Comparison of ENCODE assay signal across 26 mouse cellular contexts in genomic region chr11:78421201-78422009, GRCm38 (mm10). TPM values are rescaled to one million over a fixed set of nuclear protein-coding genes. Genes with fewer than 3 reads are reported as not detected.
DNase-seq lines count a peak whose midpoint lies in the region; ATAC-seq and TF ChIP-seq lines count a peak whose summit lies in the region.
"Had no signal": no experiment of that assay in that cellular context is flagged by ENCODE, and none has a peak within 500 bp of the region (broad histone marks: within the 10 kb centered on the region; RNA-seq: fewer than 3 reads in every experiment).

No protein-coding gene starts in this region.

- H3K4me3 ChIP-seq in kidney, embryonic 16.5 days (ENCODE audit: low read length): no peak overlapping the region
- H3K4me3 ChIP-seq in kidney, embryonic 14.5 days (ENCODE audit: low read length): no peak overlapping the region
- H3K4me3 ChIP-seq in megakaryocyte, embryonic 14.5 days (replicated peaks): peak overlapping the region; percentile 80
- H3K4me3 ChIP-seq in left cerebral cortex, adult 2 months: no peak overlapping the region
- no peak overlapping the region for H3K4me3 ChIP-seq in layer of hippocampus, adult 2 months
- H3K4me3 ChIP-seq: heart, embryonic 13.5 days; limb, embryonic 13.5 days; liver, embryonic 15.5 days; stomach, embryonic 15.5 days had no signal

- intact Hi-C loops in left cerebral cortex, adult 2 months (cut with DNase I): no loop called here

- 64% methylated on average over 13 of the region's 13 CpGs for WGBS in kidney, embryonic 16.5 days
- WGBS in kidney, embryonic 14.5 days: 65% methylated on average over 13 of the region's 13 CpGs

- no peaks in the 10 kb centered on the region for H3K36me3 ChIP-seq in kidney, embryonic 16.5 days (ENCODE audit: insufficient read depth, low read length)
- H3K36me3 ChIP-seq in kidney, embryonic 14.5 days (ENCODE audit: control insufficient read depth, insufficient read depth, low read length): no peaks in the 10 kb centered on the region
- H3K36me3 ChIP-seq in megakaryocyte, embryonic 14.5 days (replicated peaks; ENCODE audit: low read length): no peaks in the 10 kb centered on the region
- H3K36me3 ChIP-seq: heart, embryonic 13.5 days; limb, embryonic 13.5 days; liver, embryonic 15.5 days; stomach, embryonic 15.5 days had no signal

- no peak for TF ChIP-seq CTCF in left cerebral cortex, adult 2 months (IDR thresholded peaks at IDR 0.05)
- no peak for TF ChIP-seq CTCF in layer of hippocampus, adult 2 months (conservative IDR thresholded peaks at IDR 0.05)

- 0 out of 2 replicates have a peak, but pooled peaks cover 6% of the 10 kb centered on the region for H3K27me3 ChIP-seq in kidney, embryonic 16.5 days (ENCODE audit: insufficient read depth, low read length)
- H3K27me3 ChIP-seq in kidney, embryonic 14.5 days (ENCODE audit: control insufficient read depth, insufficient read depth, low read length): peaks cover 2% of the 10 kb centered on the region; the same call in 1 of the 2 replicates
- H3K27me3 ChIP-seq in megakaryocyte, embryonic 14.5 days (replicated peaks): peaks cover 80% of the 10 kb centered on the region
- H3K27me3 ChIP-seq: Patski; stomach, embryonic 15.5 days had no signal

- peak overlapping the region; percentile 5; the same call in 1 of the 2 replicates for H3K9ac ChIP-seq in kidney, embryonic 16.5 days (replicated peaks; ENCODE audit: low read length)
- no peak overlapping the region for H3K9ac ChIP-seq in kidney, embryonic 14.5 days (ENCODE audit: low read depth, low read length)
- H3K9ac ChIP-seq: heart, embryonic 13.5 days; limb, embryonic 13.5 days; liver, embryonic 15.5 days; stomach, embryonic 15.5 days had no signal

- H3K4me1 ChIP-seq in kidney, embryonic 16.5 days (ENCODE audit: insufficient read depth, low read length): peaks cover 12% of the 10 kb centered on the region
- peaks cover 10% of the 10 kb centered on the region for H3K4me1 ChIP-seq in kidney, embryonic 14.5 days (ENCODE audit: control insufficient read depth, insufficient read depth, low read length)
- peaks cover 46% of the 10 kb centered on the region for H3K4me1 ChIP-seq in megakaryocyte, embryonic 14.5 days
- H3K4me1 ChIP-seq: heart, embryonic 13.5 days; limb, embryonic 13.5 days; stomach, embryonic 15.5 days had no signal

- peak overlapping the region; percentile 36; the same call in 1 of the 2 replicates for H3K4me2 ChIP-seq in kidney, embryonic 16.5 days (replicated peaks; ENCODE audit: low read depth, low read length)
- H3K4me2 ChIP-seq in kidney, embryonic 14.5 days (replicated peaks; ENCODE audit: low read depth, low read length): no peak overlapping the region
- H3K4me2 ChIP-seq: heart, embryonic 13.5 days; limb, embryonic 13.5 days; liver, embryonic 15.5 days; stomach, embryonic 15.5 days had no signal

- H3K9me3 ChIP-seq in kidney, embryonic 16.5 days (ENCODE audit: low read length): no peaks in the 10 kb centered on the region
- no peaks in the 10 kb centered on the region for H3K9me3 ChIP-seq in kidney, embryonic 14.5 days (ENCODE audit: control insufficient read depth, low read length)
- no peaks in the 10 kb centered on the region for H3K9me3 ChIP-seq in megakaryocyte, embryonic 14.5 days
- H3K9me3 ChIP-seq: heart, embryonic 13.5 days; limb, embryonic 13.5 days; liver, embryonic 15.5 days; stomach, embryonic 15.5 days had no signal

- DNase-seq in R1 (ENCODE audit: low read depth, low spot score): peak; percentile 89
- DNase-seq in left cerebral cortex, adult 2 months (ENCODE audit: extremely low spot score in 1 of 2, low spot score in 2 of 2): no peak
- no peak for DNase-seq in layer of hippocampus, adult 2 months (ENCODE audit: low spot score in 2 of 2)
- DNase-seq: cerebellum, adult 18-20 months; heart, adult 11 months; right cerebral cortex, postnatal 14 days; thymus, postnatal 25 days had no signal

- ATAC-seq in kidney, embryonic 16.5 days (ENCODE audit: low FRiP score, low TSS enrichment): no peak
- ATAC-seq in kidney, embryonic 14.5 days (ENCODE audit: low FRiP score, low TSS enrichment): no peak
- ATAC-seq in megakaryocyte, adult 5-6 weeks (ENCODE audit: poor library complexity, severe bottlenecking): no peak
- peak; percentile 79 for ATAC-seq in megakaryocyte progenitor cell, adult 5-6 weeks (replicated peaks; ENCODE audit: poor library complexity)
- ATAC-seq: hindbrain, embryonic 16.5 days; Patski had no signal

- H3K27ac ChIP-seq in kidney, embryonic 16.5 days (ENCODE audit: low read length): 0 out of 2 replicates have a peak overlapping the region, but pooled peaks have one; percentile 31
- H3K27ac ChIP-seq in kidney, embryonic 14.5 days (ENCODE audit: low read depth, low read length): no peak overlapping the region
- no peak overlapping the region for H3K27ac ChIP-seq in left cerebral cortex, adult 2 months
- H3K27ac ChIP-seq in layer of hippocampus, adult 2 months: no peak overlapping the region
- H3K27ac ChIP-seq: heart, embryonic 13.5 days; limb, embryonic 13.5 days; liver, embryonic 15.5 days; stomach, embryonic 15.5 days had no signal

RNA-seq across cellular contexts. Expression of gene Slc13a2, which starts 0.6 kb away (rescaled TPM):
- 2.2 and 2.4 TPM in 2 replicates for polyA plus RNA-seq in kidney, embryonic 16.5 days (2015; fragmentation: Nextera tagmentation; extraction: Ambion mirVana)
- 0.07 and 0.45 TPM in 2 replicates for polyA plus RNA-seq in kidney, embryonic 14.5 days (2014; fragmentation: Nextera tagmentation; extraction: Ambion mirVana)
- polyA plus RNA-seq in megakaryocyte, embryonic 14.5 days (2012; ENCODE audit: insufficient read depth, low replicate concordance): 0.07 TPM in 1 of 2 replicates, not detected in the other
- 0.51 TPM in 1 of 2 replicates, not detected in the other for total RNA-seq in megakaryocyte, adult 5-6 weeks (2015)
- total RNA-seq in megakaryocyte, adult 5-6 weeks (2017): not detected in 2 replicates
- 0.10 and 1.0 TPM in 2 replicates for total RNA-seq in megakaryocyte progenitor cell, adult 5-6 weeks (2015)
- 0.04 and 0.44 TPM in 2 replicates for total RNA-seq in megakaryocyte progenitor cell, adult 5-6 weeks (2017)
- not detected for total RNA-seq in left cerebral cortex, adult 2 months (2021)
- total RNA-seq in layer of hippocampus, adult 2 months (2021): not detected
- total RNA-seq: CH12.LX; gastrocnemius, adult 18-20 months; heart, postnatal 25 days; layer of hippocampus, postnatal 10 days; midbrain, postnatal 0 days had no signal
- polyA plus RNA-seq: forebrain, embryonic 11.5 days; heart, embryonic 13.5 days; hindbrain, embryonic 16.5 days; limb, embryonic 13.5 days; midbrain, postnatal 0 days had no signal

RNA-seq across cellular contexts. Expression of gene Foxn1, which starts 35.0 kb away (rescaled TPM):
- polyA plus RNA-seq in kidney, embryonic 16.5 days (2015; fragmentation: Nextera tagmentation; extraction: Ambion mirVana): 0.05 TPM in 1 of 2 replicates, not detected in the other
- polyA plus RNA-seq in kidney, embryonic 14.5 days (2014; fragmentation: Nextera tagmentation; extraction: Ambion mirVana): 0.11 TPM in 1 of 2 replicates, not detected in the other
- polyA plus RNA-seq in megakaryocyte, embryonic 14.5 days (2012; ENCODE audit: insufficient read depth, low replicate concordance): not detected in 2 replicates
- not detected in 2 replicates for total RNA-seq in megakaryocyte, adult 5-6 weeks (2015)
- not detected in 2 replicates for total RNA-seq in megakaryocyte, adult 5-6 weeks (2017)
- total RNA-seq in megakaryocyte progenitor cell, adult 5-6 weeks (2015): not detected in 2 replicates
- not detected in 2 replicates for total RNA-seq in megakaryocyte progenitor cell, adult 5-6 weeks (2017)
- total RNA-seq in left cerebral cortex, adult 2 months (2021): not detected
- not detected for total RNA-seq in layer of hippocampus, adult 2 months (2021)
- total RNA-seq: CH12.LX; gastrocnemius, adult 18-20 months; heart, postnatal 25 days; layer of hippocampus, postnatal 10 days; midbrain, postnatal 0 days; neutrophil, adult 5-6 weeks had no signal
- polyA plus RNA-seq: forebrain, embryonic 11.5 days; hindbrain, embryonic 16.5 days; liver, embryonic 15.5 days; midbrain, postnatal 0 days; spleen, adult 2 months had no signal

RNA-seq across cellular contexts. Expression of gene Slc46a1, which starts 44.1 kb away (rescaled TPM):
- 24.7 and 24.9 TPM in 2 replicates for polyA plus RNA-seq in kidney, embryonic 16.5 days (2015; fragmentation: Nextera tagmentation; extraction: Ambion mirVana)
- polyA plus RNA-seq in kidney, embryonic 14.5 days (2014; fragmentation: Nextera tagmentation; extraction: Ambion mirVana): 13.1 and 18.5 TPM in 2 replicates
- 0.18 TPM in 1 of 2 replicates, not detected in the other for polyA plus RNA-seq in megakaryocyte, embryonic 14.5 days (2012; ENCODE audit: insufficient read depth, low replicate concordance)
- 0.46 TPM in 1 of 2 replicates, not detected in the other for total RNA-seq in megakaryocyte, adult 5-6 weeks (2015)
- 0.33 and 0.77 TPM in 2 replicates for total RNA-seq in megakaryocyte, adult 5-6 weeks (2017)
- total RNA-seq in megakaryocyte progenitor cell, adult 5-6 weeks (2015): 2.4 and 2.7 TPM in 2 replicates
- 1.8 and 5.8 TPM in 2 replicates for total RNA-seq in megakaryocyte progenitor cell, adult 5-6 weeks (2017)
- 10 to 100 TPM; 11.1 to 11.5 TPM for total RNA-seq in left cerebral cortex, adult 2 months (2021)
- 10 to 100 TPM; 11.7 to 12.3 TPM for total RNA-seq in layer of hippocampus, adult 2 months (2021)
- total RNA-seq: neutrophil, adult 5-6 weeks had no signal
